Mouse (Mus musculus) megakaryocyte progenitor cell, adult 5-6 weeks (primary cell): ENCODE measurements around the gene Birc6. TPM values are rescaled to one million over a fixed set of nuclear protein-coding genes. Genes with fewer than 3 reads are reported as not detected.

ENCODE experiments used
- ATAC-seq: replicated peaks from 2 replicates; pipeline ENCODE4 v1.8.0; 2016; ENCODE audit warnings: mild to moderate bottlenecking, moderate TSS enrichment, inconsistent platforms; ENCODE audit not compliant: poor library complexity
- total RNA-seq, 2 experiments: library from RNA; stranded (forward) in 1 of 2; stranded (reverse) in 1 of 2; fragments of 157-497, 149-512 nt in 1 of 2; fragments of 200-1000 nt in 1 of 2; gene quantifications; 2 replicates each; pipeline versions ENCODE4 v1.2.3 to v1.2.4; 2015 to 2017

Birc6 gene
- 159 and 181 TPM in 2 replicates for total RNA-seq (2015)
- total RNA-seq (2017), result 109 and 135 TPM in 2 replicates

- ATAC-seq, result peak; percentile 80
Observed at GRCm38 (mm10) chr17:74527729-74528607, at the start of gene Birc6. Gene Birc6 (plus strand): TSS chr17:74528295.

GRCm38 (mm10) chr17:74480361-74481069 lies 47.6 kb upstream of the Birc6 start:
- ATAC-seq, result no peak

GRCm38 (mm10) chr17:74489024-74489900 lies 38.8 kb upstream of the Birc6 start, which contains the start of gene Yipf4:
Gene Yipf4 (plus strand): TSS chr17:74489493.
- peak; percentile 99 for ATAC-seq

- ATAC-seq, result no peak
Observed at GRCm38 (mm10) chr17:74489901-74490220, 38.2 kb upstream of the Birc6 start.

GRCm38 (mm10) chr17:74491565-74491964 lies 36.5 kb upstream of the Birc6 start:
- ATAC-seq, result peak; percentile 45

GRCm38 (mm10) chr17:74500204-74500603 lies 27.9 kb upstream of the Birc6 start:
- no peak for ATAC-seq

GRCm38 (mm10) chr17:74501085-74501484 lies 27.0 kb upstream of the Birc6 start:
- no peak for ATAC-seq

GRCm38 (mm10) chr17:74507934-74508333 lies 20.2 kb upstream of the Birc6 start:
- ATAC-seq, result no peak

- peak; percentile 92 for ATAC-seq
Observed at GRCm38 (mm10) chr17:74508600-74508999, 19.5 kb upstream of the Birc6 start.

GRCm38 (mm10) chr17:74512308-74512707 lies 15.8 kb upstream of the Birc6 start:
- no peak for ATAC-seq

GRCm38 (mm10) chr17:74522797-74523723 lies 5.0 kb upstream of the Birc6 start:
- ATAC-seq, result peak; percentile 32

- no peak for ATAC-seq
Observed at GRCm38 (mm10) chr17:74526117-74526516, 2.0 kb upstream of the Birc6 start.

- ATAC-seq, result no peak
Observed at GRCm38 (mm10) chr17:74526806-74527653, 1.1 kb upstream of the Birc6 start.

GRCm38 (mm10) chr17:74528648-74529532 lies 795 bp downstream of the Birc6 start:
- peak; percentile 7 for ATAC-seq

GRCm38 (mm10) chr17:74529533-74529824 lies 1.4 kb downstream of the Birc6 start:
- ATAC-seq, result no peak

GRCm38 (mm10) chr17:74534971-74535370 lies 6.9 kb downstream of the Birc6 start:
- ATAC-seq, result no peak

GRCm38 (mm10) chr17:74537526-74537925 lies 9.4 kb downstream of the Birc6 start:
- ATAC-seq, result no peak

- ATAC-seq, result no peak
Observed at GRCm38 (mm10) chr17:74543615-74544014, 15.5 kb downstream of the Birc6 start.
